Mouse (Mus musculus): ENCODE results near the gene Ccdc33. TPM values are rescaled to one million over a fixed set of nuclear protein-coding genes. Genes with fewer than 3 reads are reported as not detected.

The Ccdc33 gene
- polyA plus RNA-seq, 1 experiment from 2014 or later = 0.73 TPM

GRCm38 (mm10) chr9:58125811-58126210 is 7.2 kb upstream of the Ccdc33 start:
- Histone ChIP-seq H3K4me1 (replicated peaks) (peaks cover 20% of the 10 kb centered on the region), H3K27me3 (peaks cover 36% of the 10 kb centered on the region), H3K9me3 (no peaks in the 10 kb centered on the region), H3K9ac (replicated peaks) (no peak overlapping the region), H3K27ac (no peak overlapping the region), H3K4me3 (replicated peaks) (no peak overlapping the region), H3K36me3 (no peaks in the 10 kb centered on the region), H3K4me2 (replicated peaks) (no peak overlapping the region)
- WGBS = 36% methylated on average over 4 of the region's 4 CpGs
- ATAC-seq = no peak

DNA sequence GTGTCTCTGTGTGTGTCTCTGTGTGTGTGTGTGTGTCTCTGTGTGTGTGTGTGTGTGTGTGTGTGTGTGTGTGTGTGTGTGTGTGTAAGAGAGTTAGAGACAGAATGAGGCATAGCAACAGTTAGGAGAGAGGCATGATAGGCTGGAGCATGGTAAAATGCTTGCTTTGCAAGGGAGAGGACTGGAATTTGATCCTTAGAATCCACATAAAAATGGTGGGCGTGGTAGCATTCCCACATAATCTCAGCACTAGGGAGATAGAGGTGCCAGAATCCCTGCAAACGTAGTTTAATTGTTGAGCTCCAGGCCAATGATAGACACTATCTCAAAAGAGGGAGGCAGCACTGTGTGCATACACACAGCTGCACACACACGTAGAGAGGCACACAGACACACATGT is 6.5 kb upstream of the Ccdc33 start:
- Histone ChIP-seq H3K4me2 (replicated peaks) (no peak overlapping the region), H3K9ac (replicated peaks) (no peak overlapping the region), H3K4me3 (replicated peaks) (no peak overlapping the region), H3K4me1 (replicated peaks) (peaks cover 20% of the 10 kb centered on the region), H3K36me3 (no peaks in the 10 kb centered on the region), H3K27me3 (peaks cover 33% of the 10 kb centered on the region), H3K9me3 (no peaks in the 10 kb centered on the region), H3K27ac (no peak overlapping the region)
- 54% methylated on average over 3 of the region's 3 CpGs for WGBS
- no peak for ATAC-seq

GRCm38 (mm10) chr9:58116024-58116651 is 2.5 kb downstream of the Ccdc33 start:
- no peak overlapping the region for H3K4me2 ChIP-seq (replicated peaks)
- H3K27me3 ChIP-seq = peaks cover 29% of the 10 kb centered on the region
- H3K4me3 ChIP-seq (replicated peaks) = no peak overlapping the region
- WGBS = 38% methylated on average over 7 of the region's 7 CpGs
- H3K4me1 ChIP-seq (replicated peaks) = peaks cover 54% of the 10 kb centered on the region
- H3K9me3 ChIP-seq = no peaks in the 10 kb centered on the region
- peak overlapping the region; percentile 36 for H3K9ac ChIP-seq (replicated peaks)
- peak overlapping the region; percentile 97 for H3K27ac ChIP-seq
- no peak for ATAC-seq
- no peaks in the 10 kb centered on the region for H3K36me3 ChIP-seq

- H3K4me3 ChIP-seq (replicated peaks) = no peak overlapping the region
- ATAC-seq = no peak
- no peaks in the 10 kb centered on the region for H3K36me3 ChIP-seq
- H3K4me2 ChIP-seq (replicated peaks) = no peak overlapping the region
- H3K27me3 ChIP-seq = peaks cover 26% of the 10 kb centered on the region
- peak overlapping the region; percentile 97 for H3K27ac ChIP-seq
- 25% methylated on average over 7 of the region's 7 CpGs for WGBS
- peaks cover 62% of the 10 kb centered on the region for H3K4me1 ChIP-seq (replicated peaks)
- H3K9ac ChIP-seq (replicated peaks) = peak overlapping the region; percentile 36
- H3K9me3 ChIP-seq = no peaks in the 10 kb centered on the region
Measured at GRCm38 (mm10) chr9:58115297-58115925, 3.2 kb downstream of the Ccdc33 start.

DNA sequence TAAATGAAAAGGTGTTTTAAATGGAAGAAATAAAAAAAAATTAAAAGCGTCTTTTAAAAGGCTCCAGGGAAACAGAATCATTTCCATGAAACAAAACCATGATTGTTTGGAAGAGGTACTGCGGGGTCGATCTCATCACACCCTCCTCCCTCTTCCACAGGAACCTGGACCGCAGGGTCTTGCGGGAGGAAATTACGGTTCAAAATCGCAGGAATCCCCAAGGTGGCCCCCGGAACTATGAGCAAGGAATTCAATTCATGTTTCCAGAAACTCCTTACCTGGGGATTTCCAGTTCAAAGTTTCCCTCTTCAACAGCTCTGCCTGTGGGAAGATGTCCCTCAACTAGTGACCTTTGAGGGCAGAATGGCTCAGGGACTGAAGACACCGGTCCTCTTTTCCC is 4.6 kb downstream of the Ccdc33 start:
- Histone ChIP-seq H3K27me3 (peaks cover 32% of the 10 kb centered on the region), H3K36me3 (no peaks in the 10 kb centered on the region), H3K9ac (replicated peaks) (peak overlapping the region; percentile 57; the same call in 1 of the 2 replicates), H3K4me1 (replicated peaks) (peaks cover 71% of the 10 kb centered on the region), H3K4me3 (replicated peaks) (no peak overlapping the region), H3K9me3 (no peaks in the 10 kb centered on the region), H3K4me2 (replicated peaks) (peak overlapping the region; percentile 43), H3K27ac (peak overlapping the region; percentile 97)
- no peak for ATAC-seq
- 2% methylated on average over 9 of the region's 9 CpGs for WGBS

DNA sequence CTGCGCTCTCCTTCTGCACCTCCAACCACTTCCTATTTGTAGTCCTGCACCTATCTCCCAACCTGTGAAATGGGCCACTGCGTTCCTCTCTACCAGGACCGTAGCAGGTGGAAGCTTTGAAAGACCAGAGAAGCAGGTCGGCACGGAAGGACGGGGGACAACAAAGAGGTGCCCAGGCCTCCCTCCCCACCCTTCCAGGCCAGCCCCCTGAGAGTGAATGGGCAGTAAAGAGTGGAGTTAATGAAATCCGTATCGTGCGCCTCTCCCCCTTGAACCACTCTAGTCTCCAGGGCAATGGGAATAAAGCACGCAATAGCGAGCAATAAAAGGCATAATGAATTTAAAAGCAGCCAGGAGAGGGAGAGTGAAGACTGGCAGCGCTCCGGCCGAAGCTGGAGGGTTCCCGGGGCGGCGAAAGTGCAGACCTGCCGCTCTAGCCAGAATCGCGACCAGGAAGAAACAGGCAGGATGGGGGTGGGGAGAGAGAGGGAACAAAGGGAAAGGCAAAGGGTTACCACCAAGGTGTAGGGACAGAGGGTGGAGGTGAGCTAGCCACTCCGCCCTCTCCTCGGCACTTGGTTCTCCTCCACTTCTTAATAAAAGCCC is 5.2 kb downstream of the Ccdc33 start:
- peaks cover 71% of the 10 kb centered on the region for H3K4me1 ChIP-seq (replicated peaks)
- peak overlapping the region; percentile 57 for H3K9ac ChIP-seq (replicated peaks)
- H3K9me3 ChIP-seq = no peaks in the 10 kb centered on the region
- H3K27ac ChIP-seq = peak overlapping the region; percentile 97
- peak; percentile 53 for ATAC-seq
- peaks cover 31% of the 10 kb centered on the region for H3K27me3 ChIP-seq
- 2% methylated on average over 22 of the region's 22 CpGs for WGBS
- no peaks in the 10 kb centered on the region for H3K36me3 ChIP-seq
- H3K4me3 ChIP-seq (replicated peaks) = peak overlapping the region; percentile 21
- peak overlapping the region; percentile 43 for H3K4me2 ChIP-seq (replicated peaks)

GRCm38 (mm10) chr9:58112866-58113278 is 5.8 kb downstream of the Ccdc33 start:
- Histone ChIP-seq H3K4me3 (replicated peaks) (peak overlapping the region; percentile 21; the same call in 1 of the 2 replicates), H3K9me3 (no peaks in the 10 kb centered on the region), H3K27ac (peak overlapping the region; percentile 97), H3K27me3 (peaks cover 26% of the 10 kb centered on the region), H3K4me2 (replicated peaks) (peak overlapping the region; percentile 43), H3K36me3 (no peaks in the 10 kb centered on the region), H3K9ac (replicated peaks) (peak overlapping the region; percentile 57), H3K4me1 (replicated peaks) (peaks cover 74% of the 10 kb centered on the region)
- 2% methylated on average over 6 of the region's 6 CpGs for WGBS
- peak; percentile 61 for ATAC-seq

DNA sequence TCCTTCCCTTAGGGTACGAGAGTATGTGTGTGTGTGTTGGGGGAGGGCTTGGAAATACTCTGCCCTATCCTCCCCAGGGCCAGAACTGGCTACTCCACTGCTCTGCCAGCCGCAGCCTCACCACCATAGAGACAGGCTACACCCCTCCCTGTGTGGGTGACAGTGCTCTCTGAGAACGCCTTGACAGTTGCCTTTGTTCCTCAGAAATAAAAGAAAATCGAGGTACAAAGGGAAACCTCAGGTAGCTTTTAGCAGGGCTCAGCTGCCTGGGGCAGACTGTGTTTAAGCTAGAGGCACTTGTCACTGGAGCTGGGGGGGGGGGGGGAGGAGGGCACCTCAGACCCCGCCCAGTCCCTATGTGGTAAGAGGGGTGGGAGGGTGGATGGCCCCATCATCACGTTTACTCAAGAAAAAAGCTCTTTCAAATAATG is 6.3 kb downstream of the Ccdc33 start:
- H3K4me2 ChIP-seq (replicated peaks) = peak overlapping the region; percentile 43
- peaks cover 80% of the 10 kb centered on the region for H3K4me1 ChIP-seq (replicated peaks)
- no peak overlapping the region for H3K4me3 ChIP-seq (replicated peaks)
- peak overlapping the region; percentile 40; the same call in 1 of the 2 replicates for H3K9ac ChIP-seq (replicated peaks)
- under 1% methylated on average over 6 of the region's 6 CpGs for WGBS
- no peaks in the 10 kb centered on the region for H3K9me3 ChIP-seq
- ATAC-seq = peak; percentile 83
- peaks cover 24% of the 10 kb centered on the region for H3K27me3 ChIP-seq
- H3K36me3 ChIP-seq = no peaks in the 10 kb centered on the region
- H3K27ac ChIP-seq = peak overlapping the region; percentile 97

GRCm38 (mm10) chr9:58111431-58111830 is 7.2 kb downstream of the Ccdc33 start:
- Histone ChIP-seq H3K4me3 (replicated peaks) (no peak overlapping the region), H3K27ac (peak overlapping the region; percentile 97), H3K4me1 (replicated peaks) (peaks cover 86% of the 10 kb centered on the region), H3K9me3 (no peaks in the 10 kb centered on the region), H3K27me3 (peaks cover 18% of the 10 kb centered on the region; the same call in 1 of the 2 replicates), H3K36me3 (no peaks in the 10 kb centered on the region), H3K9ac (replicated peaks) (0 out of 2 replicates have a peak overlapping the region, but pooled peaks have one; percentile 40), H3K4me2 (replicated peaks) (no peak overlapping the region)
- ATAC-seq = no peak
- WGBS = 46% methylated on average over 6 of the region's 6 CpGs

GRCm38 (mm10) chr9:58110787-58111186 is 7.8 kb downstream of the Ccdc33 start:
- H3K9ac ChIP-seq (replicated peaks) = no peak overlapping the region

GRCm38 (mm10) chr9:58107494-58107893 is 11.1 kb downstream of the Ccdc33 start:
- Histone ChIP-seq H3K4me2 (replicated peaks) (no peak overlapping the region), H3K4me3 (replicated peaks) (no peak overlapping the region), H3K9ac (replicated peaks) (no peak overlapping the region), H3K27ac (peak overlapping the region; percentile 57), H3K9me3 (no peaks in the 10 kb centered on the region), H3K27me3 (0 out of 2 replicates have a peak, but pooled peaks cover 14% of the 10 kb centered on the region), H3K4me1 (replicated peaks) (peaks cover 69% of the 10 kb centered on the region), H3K36me3 (no peaks in the 10 kb centered on the region)
- no peak for ATAC-seq
- 30% methylated on average over 5 of the region's 5 CpGs for WGBS

More at GRCm38 (mm10) chr9:58110787-58111186, 7.8 kb downstream of the Ccdc33 start:
- Histone ChIP-seq H3K9me3 (no peaks in the 10 kb centered on the region), H3K27me3 (peaks cover 18% of the 10 kb centered on the region; the same call in 1 of the 2 replicates), H3K4me2 (replicated peaks) (no peak overlapping the region), H3K4me3 (replicated peaks) (no peak overlapping the region), H3K27ac (peak overlapping the region; percentile 97), H3K36me3 (no peaks in the 10 kb centered on the region), H3K4me1 (replicated peaks) (peaks cover 86% of the 10 kb centered on the region)
- ATAC-seq = no peak
- WGBS = 70% methylated on average over 5 of the region's 5 CpGs

DNA sequence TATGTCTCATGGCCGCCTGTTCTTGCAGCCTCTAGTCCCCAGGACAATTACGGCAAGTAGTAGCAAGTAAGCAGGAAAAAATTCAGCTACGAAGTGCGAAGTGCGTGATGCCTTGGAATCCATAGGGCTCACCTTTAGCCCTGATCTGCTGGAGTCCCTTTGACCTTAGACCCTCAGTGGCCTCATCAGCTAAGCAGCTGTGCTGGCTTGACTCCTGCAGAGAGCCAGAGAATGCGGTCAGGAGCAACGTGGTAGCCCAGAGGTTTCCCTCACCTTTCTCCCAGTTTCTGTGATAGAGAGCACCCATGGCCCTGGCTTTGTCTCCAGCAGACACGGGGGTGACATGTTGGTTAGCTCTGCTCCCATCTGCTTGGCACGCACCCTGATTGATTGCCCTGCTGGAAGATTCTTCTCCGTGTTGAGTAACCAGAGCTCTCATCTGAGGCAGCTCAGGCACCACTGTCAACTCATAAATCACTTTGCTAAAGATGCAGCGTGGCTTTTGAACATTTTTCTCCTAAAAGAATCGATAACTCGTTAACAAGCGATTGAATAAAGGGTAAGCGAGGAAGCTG is 12.9 kb downstream of the Ccdc33 start:
- peak overlapping the region; percentile 16; the same call in 1 of the 2 replicates for H3K27ac ChIP-seq
- no peaks in the 10 kb centered on the region for H3K9me3 ChIP-seq
- peaks cover 66% of the 10 kb centered on the region for H3K4me1 ChIP-seq (replicated peaks)
- H3K27me3 ChIP-seq = 0 out of 2 replicates have a peak, but pooled peaks cover 14% of the 10 kb centered on the region
- no peak for ATAC-seq
- no peak overlapping the region for H3K4me3 ChIP-seq (replicated peaks)
- WGBS = 68% methylated on average over 15 of the region's 15 CpGs
- H3K36me3 ChIP-seq = no peaks in the 10 kb centered on the region
- H3K4me2 ChIP-seq (replicated peaks) = no peak overlapping the region
- no peak overlapping the region for H3K9ac ChIP-seq (replicated peaks)

All from midbrain, embryonic 13.5 days (tissue).